Mouse (Mus musculus) heart, postnatal 0 days (tissue): Measurements from ENCODE around the gene 2010003K11Rik.

ENCODE experiments used
- CTCF ChIP-seq: IDR thresholded peaks from 2 replicates; pipeline ENCODE4 v1.5.1; 2016; ENCODE audit warnings: antibody characterized with exemption, control low read depth, low read depth
- EP300 ChIP-seq: IDR thresholded peaks from 2 replicates; pipeline ENCODE4 v1.6.1; 2016; ENCODE audit warnings: antibody characterized with exemption, low read depth

DNA sequence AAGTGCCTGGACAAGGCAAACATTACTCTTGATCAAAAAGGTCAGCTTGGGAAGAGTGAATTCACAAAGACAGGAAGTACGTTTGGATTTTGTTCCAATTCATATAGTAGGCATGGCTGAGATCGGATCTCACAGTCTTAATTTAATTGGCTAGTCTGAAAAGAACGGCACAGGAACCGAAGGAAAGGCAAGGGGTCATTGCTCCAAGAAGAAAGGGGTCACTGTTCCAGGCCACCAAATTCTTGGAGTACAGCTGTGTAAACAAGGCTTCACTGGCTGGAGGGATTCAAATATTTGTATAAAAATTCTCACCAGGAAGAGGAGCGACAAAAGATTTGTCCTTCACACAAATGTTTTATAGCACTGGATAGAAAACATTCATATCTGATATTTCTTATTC lies 13.4 kb downstream of the 2010003K11Rik start:
- no peak for TF ChIP-seq CTCF
- no peak for TF ChIP-seq EP300
